In genomic region chr6:135312038-135312437, GRCm38 (mm10) we compare ENCODE assay signal across 34 mouse cellular contexts. TPM values are rescaled to one million over a fixed set of nuclear protein-coding genes. Genes with fewer than 3 reads are reported as not detected.
"Had no signal": no experiment of that assay in that cellular context is flagged by ENCODE, and none has a peak within 500 bp of the region (broad histone marks: within the 10 kb centered on the region; RNA-seq: fewer than 3 reads in every experiment).

No protein-coding gene starts in this region.

- H3K27me3 ChIP-seq: heart, embryonic 13.5 days; heart, embryonic 15.5 days; hindbrain, embryonic 13.5 days; hindbrain, embryonic 15.5 days; kidney, embryonic 15.5 days; limb, embryonic 12.5 days had no signal

- H3K4me3 ChIP-seq: heart, adult 2 months; heart, embryonic 13.5 days; heart, embryonic 15.5 days; hindbrain, embryonic 13.5 days; hindbrain, embryonic 15.5 days; kidney, embryonic 15.5 days; left cerebral cortex, adult 2 months; limb, embryonic 10.5 days; limb, embryonic 12.5 days had no signal

- H3K4me1 ChIP-seq: heart, embryonic 13.5 days; heart, embryonic 15.5 days; hindbrain, embryonic 13.5 days; hindbrain, embryonic 15.5 days had no signal

- H3K9me3 ChIP-seq: heart, embryonic 15.5 days; hindbrain, embryonic 15.5 days; kidney, embryonic 15.5 days; limb, embryonic 10.5 days had no signal

- ATAC-seq: forebrain, embryonic 16.5 days; hindbrain, postnatal 0 days; intestine, embryonic 16.5 days had no signal

- DNase-seq: gastrocnemius, postnatal 14 days; gastrocnemius, postnatal 36 days; heart, adult 11 months; heart, adult 2 months; heart, postnatal 14 days; heart, postnatal 36 days; kidney, adult 11 months; kidney, adult 2 months; kidney, adult 9 months; kidney, postnatal 14 days; kidney, postnatal 36 days; layer of hippocampus, adult 9-11 months; layer of hippocampus, postnatal 36 days had no signal

- H3K9ac ChIP-seq: heart, embryonic 13.5 days; heart, embryonic 15.5 days; hindbrain, embryonic 13.5 days; hindbrain, embryonic 15.5 days; kidney, embryonic 15.5 days; limb, embryonic 12.5 days had no signal

- H3K4me2 ChIP-seq: heart, embryonic 11.5 days; heart, embryonic 13.5 days; heart, embryonic 15.5 days; hindbrain, embryonic 13.5 days; hindbrain, embryonic 15.5 days; kidney, embryonic 15.5 days; limb, embryonic 12.5 days had no signal

- H3K36me3 ChIP-seq: heart, embryonic 13.5 days; heart, embryonic 15.5 days; hindbrain, embryonic 13.5 days; hindbrain, embryonic 15.5 days; kidney, embryonic 15.5 days; limb, embryonic 10.5 days; limb, embryonic 12.5 days had no signal

- H3K27ac ChIP-seq: heart, adult 2 months; heart, embryonic 13.5 days; heart, embryonic 15.5 days; hindbrain, embryonic 13.5 days; hindbrain, embryonic 15.5 days; hindbrain, postnatal 0 days; kidney, embryonic 15.5 days; kidney, postnatal 0 days; left cerebral cortex, adult 2 months; limb, embryonic 10.5 days; limb, embryonic 12.5 days had no signal

RNA-seq across cellular contexts. Expression of gene Pbp2, which starts 1.8 kb away (rescaled TPM):
- total RNA-seq: gastrocnemius, adult 18-20 months; gastrocnemius, adult 8-10 months; gastrocnemius, postnatal 14 days; gastrocnemius, postnatal 36 days; heart, adult 2 months; heart, postnatal 14 days; heart, postnatal 36 days; hematopoietic stem cell, adult 5-6 weeks; layer of hippocampus, adult 18-20 months; layer of hippocampus, postnatal 36 days had no signal
- polyA plus RNA-seq: forebrain, embryonic 16.5 days; heart, adult 2 months; heart, embryonic 11.5 days; heart, embryonic 13.5 days; heart, postnatal 0 days; hindbrain, postnatal 0 days; kidney, adult 2 months; large intestine, adult 2 months; limb, embryonic 12.5 days had no signal

RNA-seq across cellular contexts. Expression of gene Gsg1, which starts 57.9 kb away (rescaled TPM):
- total RNA-seq: gastrocnemius, adult 18-20 months; gastrocnemius, adult 8-10 months; gastrocnemius, postnatal 36 days; layer of hippocampus, adult 18-20 months; left cerebral cortex, adult 2 months; left cerebral cortex, postnatal 14 days; left cerebral cortex, postnatal 36 days had no signal
- polyA plus RNA-seq: hindbrain, embryonic 15.5 days had no signal
